Mouse (Mus musculus): ENCODE results near the gene Fanca. TPM values are rescaled to one million over a fixed set of nuclear protein-coding genes. Genes with fewer than 3 reads are reported as not detected.

The Fanca gene
- polyA plus RNA-seq, 1 experiment from 2014 or later: 20.9 TPM

Other genes starting within 250 kb of the Fanca start
- gene Rpl13, start 216.2 kb downstream of the Fanca start, polyA plus RNA-seq (2016; fragmentation: Nextera tagmentation; extraction: Ambion mirVana): 1,018 and 1,026 TPM in 2 replicates
- 0.15 and 0.35 TPM in 2 replicates for gene Cpne7, start 201.2 kb downstream of the Fanca start, polyA plus RNA-seq (2016; fragmentation: Nextera tagmentation; extraction: Ambion mirVana)
- 8.1 and 9.7 TPM in 2 replicates for gene Sult5a1, start 160.3 kb downstream of the Fanca start, polyA plus RNA-seq (2016; fragmentation: Nextera tagmentation; extraction: Ambion mirVana)
- gene Dpep1, start 132.3 kb downstream of the Fanca start, polyA plus RNA-seq (2016; fragmentation: Nextera tagmentation; extraction: Ambion mirVana): 0.35 and 0.36 TPM in 2 replicates
- 160 and 166 TPM in 2 replicates for gene Chmp1a, start 105.8 kb downstream of the Fanca start, polyA plus RNA-seq (2016; fragmentation: Nextera tagmentation; extraction: Ambion mirVana)
- gene Spata33, start 105.7 kb downstream of the Fanca start, polyA plus RNA-seq (2016; fragmentation: Nextera tagmentation; extraction: Ambion mirVana): 8.3 and 8.8 TPM in 2 replicates
- gene Cdk10, start 93.7 kb downstream of the Fanca start, polyA plus RNA-seq (2016; fragmentation: Nextera tagmentation; extraction: Ambion mirVana): 37.6 and 39.1 TPM in 2 replicates
- gene Spata2l, start 82.3 kb downstream of the Fanca start, polyA plus RNA-seq (2016; fragmentation: Nextera tagmentation; extraction: Ambion mirVana): 2.8 and 3.1 TPM in 2 replicates
- 32.9 and 35.0 TPM in 2 replicates for gene Zfp276, start 64.4 kb downstream of the Fanca start, polyA plus RNA-seq (2016; fragmentation: Nextera tagmentation; extraction: Ambion mirVana)
- 37.7 and 44.3 TPM in 2 replicates for gene Vps9d1, start 64.2 kb downstream of the Fanca start, polyA plus RNA-seq (2016; fragmentation: Nextera tagmentation; extraction: Ambion mirVana)
- 28.9 and 32.2 TPM in 2 replicates for gene Spire2, start 14.1 kb upstream of the Fanca start, polyA plus RNA-seq (2016; fragmentation: Nextera tagmentation; extraction: Ambion mirVana)
- 212 and 231 TPM in 2 replicates for gene Tcf25, start 55.2 kb upstream of the Fanca start, polyA plus RNA-seq (2016; fragmentation: Nextera tagmentation; extraction: Ambion mirVana)
- 0.09 and 0.20 TPM in 2 replicates for gene Mc1r, start 88.5 kb upstream of the Fanca start, polyA plus RNA-seq (2016; fragmentation: Nextera tagmentation; extraction: Ambion mirVana)
- 1,043 and 1,050 TPM in 2 replicates for gene Tubb3, start 92.8 kb upstream of the Fanca start, polyA plus RNA-seq (2016; fragmentation: Nextera tagmentation; extraction: Ambion mirVana)
- gene Def8, start 105.0 kb upstream of the Fanca start, polyA plus RNA-seq (2016; fragmentation: Nextera tagmentation; extraction: Ambion mirVana): 40.1 and 42.5 TPM in 2 replicates
- gene Afg3l1, start 159.3 kb upstream of the Fanca start, polyA plus RNA-seq (2016; fragmentation: Nextera tagmentation; extraction: Ambion mirVana): 64.7 and 66.5 TPM in 2 replicates
- gene Dbndd1, start 196.9 kb upstream of the Fanca start, polyA plus RNA-seq (2016; fragmentation: Nextera tagmentation; extraction: Ambion mirVana): 48.0 and 48.8 TPM in 2 replicates
- gene Gas8, start 200.3 kb upstream of the Fanca start, polyA plus RNA-seq (2016; fragmentation: Nextera tagmentation; extraction: Ambion mirVana): 41.7 and 44.6 TPM in 2 replicates